Mouse (Mus musculus): ENCODE results near the gene Rps3.

- TF ChIP-seq CTCF (conservative IDR thresholded peaks at IDR 0.05; ENCODE audit: low read length), result no peak
- TF ChIP-seq NANOG (IDR thresholded peaks at IDR 0.05; ENCODE audit: borderline replicate concordance, low read length), result no peak
These were observed 13.7 kb downstream of the Rps3 start for GRCm38 (mm10) chr7:99469680-99470405.
